Mouse (Mus musculus) A20 (cell line): ENCODE data around the gene Thada.

Experiments
- DNase-seq: peaks from one replicate; pipeline ENCODE4 v3.0.0-alpha.2; 2011; ENCODE audit warnings: low read depth, low spot score

Thada gene

DNA sequence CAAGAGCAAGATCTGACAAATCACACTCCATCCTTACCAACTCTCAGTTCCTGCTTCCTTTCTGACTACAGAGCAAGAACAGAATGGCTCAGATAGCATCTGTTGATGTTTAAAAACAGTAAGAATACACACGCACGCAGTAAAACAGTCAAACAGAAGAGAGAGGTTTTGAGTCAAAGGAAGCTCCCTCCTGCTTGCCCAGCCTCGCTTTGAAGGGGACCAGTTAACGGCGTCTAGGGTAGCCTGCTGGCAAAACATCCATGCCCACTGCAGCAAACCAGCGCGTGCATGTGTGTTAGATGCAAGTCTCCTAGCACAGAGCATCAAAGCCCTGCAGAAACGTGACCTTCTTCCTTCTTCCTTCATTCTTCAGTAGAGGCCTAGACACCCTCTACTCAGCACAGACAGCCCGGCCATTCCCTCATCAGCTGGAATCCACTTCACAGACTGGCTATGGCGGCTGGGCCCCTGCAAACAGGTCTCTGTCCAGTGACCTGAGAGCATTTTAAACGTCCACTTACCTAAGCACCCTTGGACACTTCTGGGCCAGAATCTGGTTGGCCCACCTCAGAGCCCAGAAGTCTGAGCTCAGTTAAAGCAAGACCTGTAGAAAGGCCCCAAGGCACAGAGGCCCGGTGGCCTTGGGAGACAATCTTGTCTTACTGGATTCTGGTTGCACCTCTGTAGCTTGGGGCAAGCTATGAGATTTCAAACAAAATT, 302.8 kb downstream of the Thada start:
- no peak for DNase-seq

DNA sequence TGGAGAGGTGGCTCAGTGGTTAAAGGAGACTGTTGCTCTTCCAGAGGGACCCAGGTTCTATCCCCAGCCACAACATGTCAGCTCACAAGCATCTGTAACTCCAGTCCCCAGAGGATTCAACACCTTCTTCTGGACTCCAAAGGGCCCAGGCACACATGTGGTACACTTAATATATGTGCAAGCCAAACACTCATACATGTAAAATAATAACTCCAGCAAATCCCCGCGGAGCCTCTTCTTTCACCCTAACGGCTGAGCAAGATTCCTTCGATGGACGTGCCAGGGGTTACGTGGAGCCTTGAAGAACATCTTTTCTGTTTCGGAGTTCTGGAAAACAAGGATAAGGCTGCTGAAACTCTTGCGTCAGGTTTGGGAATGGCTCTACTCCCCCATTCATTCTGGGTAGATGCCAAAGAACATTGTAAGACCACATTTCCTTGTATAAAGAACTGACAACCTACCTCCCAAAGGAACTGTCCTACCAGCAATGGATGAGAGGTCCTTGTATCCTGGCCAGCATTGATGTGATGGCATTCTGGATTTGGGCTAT, 303.7 kb downstream of the Thada start:
- no peak for DNase-seq

DNA sequence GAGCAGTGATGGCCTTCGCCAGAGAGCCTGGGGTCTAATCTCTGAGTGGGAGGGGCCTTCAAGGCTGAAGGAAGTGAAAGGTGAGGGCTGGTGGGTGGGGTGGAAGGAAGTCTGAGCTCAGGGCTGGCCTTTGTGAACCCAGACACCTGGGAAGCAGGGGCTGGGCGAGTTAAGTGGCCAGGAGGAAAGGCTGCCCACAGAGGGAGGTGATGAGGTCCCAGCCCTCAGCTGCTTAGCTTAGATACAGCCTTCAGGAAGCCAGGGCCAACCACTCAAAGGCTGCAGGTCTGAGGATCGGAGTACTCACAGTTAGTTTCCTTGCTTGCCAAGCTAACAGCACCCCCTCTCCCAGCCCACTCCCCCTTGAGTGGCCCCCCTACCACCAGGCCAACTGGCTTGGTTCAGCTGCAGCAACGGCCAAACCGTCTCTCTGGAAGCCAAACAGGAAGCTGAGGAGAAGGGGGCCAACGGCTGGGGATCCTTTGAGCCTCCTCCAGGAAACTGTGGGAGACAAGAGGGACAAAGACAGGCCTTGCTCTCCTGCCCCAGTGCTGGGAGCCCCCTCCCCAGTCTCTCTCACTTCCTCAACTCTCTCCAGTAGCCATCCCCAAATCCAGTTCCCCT, 304.7 kb downstream of the Thada start:
- DNase-seq = no peak

DNA sequence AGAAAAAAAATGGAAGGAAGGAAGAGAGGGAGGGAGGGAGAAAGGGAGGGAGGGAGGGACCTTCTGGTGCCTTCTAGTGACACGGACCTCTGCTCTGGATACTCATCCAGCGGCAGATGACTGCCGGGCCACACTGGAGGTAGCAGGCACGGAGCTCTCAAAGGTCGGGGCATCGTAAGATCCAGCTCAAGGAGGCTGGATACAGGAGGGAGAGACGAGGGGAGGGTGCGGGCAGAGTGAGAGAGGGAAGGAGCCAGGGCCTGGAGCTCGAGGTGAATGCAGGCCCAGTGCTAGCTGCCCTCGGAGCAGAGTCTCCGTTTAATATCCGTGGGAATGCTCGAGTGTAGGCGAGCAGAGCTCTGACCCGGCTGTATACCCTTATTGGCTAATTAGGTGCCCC, 307.1 kb downstream of the Thada start:
- no peak for DNase-seq

DNA sequence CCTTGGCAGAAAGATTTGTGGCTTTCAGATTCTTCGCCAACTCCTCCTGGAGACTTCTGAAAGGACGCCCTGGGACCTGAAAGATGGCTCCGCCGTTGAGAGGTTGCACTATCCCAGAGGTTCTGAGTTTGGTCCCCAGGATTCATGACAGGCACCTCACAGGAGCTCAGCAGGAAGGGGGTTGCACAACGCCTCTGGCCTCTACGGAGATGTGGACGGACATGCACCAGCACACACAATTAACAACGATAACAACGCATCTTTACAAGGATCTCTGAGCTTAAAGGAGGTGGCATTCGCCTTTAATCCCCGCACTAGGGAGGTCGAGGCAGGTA, 307.6 kb downstream of the Thada start:
- no peak for DNase-seq

DNA sequence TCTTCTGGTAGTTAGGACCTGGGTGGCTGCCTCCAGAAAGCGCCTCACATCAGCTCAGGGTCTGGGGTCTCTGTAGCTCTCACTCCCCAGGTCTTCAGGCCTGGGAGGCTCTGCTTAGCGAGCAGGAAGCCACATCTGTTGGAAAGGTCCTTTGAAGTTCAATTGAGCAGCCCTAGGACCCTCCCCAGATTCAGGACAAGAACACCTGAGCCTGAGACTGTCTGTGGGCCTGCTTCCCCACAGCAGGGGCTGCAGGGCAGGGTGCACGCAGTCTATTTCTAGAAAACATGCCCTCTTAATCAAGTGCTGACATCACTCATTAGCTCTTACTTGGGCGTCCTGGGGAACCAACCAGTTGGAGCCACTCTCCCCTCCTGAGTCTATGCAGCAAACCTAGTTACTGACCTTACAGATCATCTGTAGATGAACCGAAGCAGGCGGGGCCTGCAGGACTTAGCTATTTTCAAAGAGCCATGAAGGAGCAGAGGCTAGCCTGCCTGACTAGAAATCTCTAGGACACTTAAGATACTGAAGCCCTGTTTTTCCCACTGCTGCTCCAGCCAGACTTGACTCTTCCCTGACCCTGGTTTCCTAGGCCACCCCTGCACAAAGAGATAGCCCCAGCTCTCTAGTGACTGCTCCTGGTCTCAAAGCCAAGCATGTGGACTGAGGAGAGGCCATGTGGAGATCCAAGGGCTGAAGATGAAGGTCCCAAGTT, 308.1 kb downstream of the Thada start:
- DNase-seq = no peak

DNA sequence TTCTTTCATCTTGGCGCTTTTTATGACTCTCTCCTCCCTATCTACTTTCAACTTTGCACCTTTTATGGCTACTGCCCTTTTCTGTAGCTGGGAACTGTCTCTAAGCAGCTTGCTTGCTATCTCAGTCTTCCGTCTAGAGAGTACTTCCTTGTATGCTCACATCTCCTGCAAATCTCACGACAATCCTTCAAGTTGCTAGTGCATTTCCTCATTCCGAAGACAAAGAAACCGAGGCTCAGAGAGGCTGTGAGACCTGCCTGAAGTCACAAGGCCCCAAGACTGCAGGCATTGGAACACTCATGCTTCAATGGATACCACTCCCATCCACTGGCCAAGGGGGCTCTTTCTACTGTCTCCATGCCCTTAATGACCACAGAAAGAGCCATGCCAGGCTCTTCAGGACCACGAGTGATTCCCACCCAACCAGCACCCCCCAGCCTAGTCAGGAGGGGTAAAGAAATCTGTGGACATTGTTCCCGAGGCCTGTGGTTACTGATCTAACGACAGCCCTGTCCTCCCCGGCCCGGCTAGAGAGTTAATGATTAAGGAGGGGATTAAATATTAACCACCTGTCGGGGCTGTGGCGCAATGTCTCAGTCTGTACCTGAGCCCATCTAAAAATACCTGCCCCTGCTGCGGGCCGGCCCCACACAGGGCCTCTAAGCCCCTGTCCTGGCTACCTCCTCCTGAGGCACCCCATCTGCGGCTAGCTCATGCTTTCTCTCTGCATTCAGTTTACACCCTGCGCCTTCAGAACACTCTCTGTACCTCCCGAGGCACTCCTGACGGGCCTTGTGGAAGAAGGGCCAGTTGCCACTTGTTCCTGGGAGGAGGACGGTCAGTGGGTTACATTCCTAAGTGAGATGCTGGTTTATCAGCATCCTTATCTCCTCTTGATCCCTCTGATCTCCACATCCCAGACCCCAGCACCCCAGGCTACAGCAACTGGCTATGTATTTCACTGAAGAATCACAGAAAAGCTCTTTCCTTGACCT, 309.0 kb downstream of the Thada start:
- no peak for DNase-seq

DNA sequence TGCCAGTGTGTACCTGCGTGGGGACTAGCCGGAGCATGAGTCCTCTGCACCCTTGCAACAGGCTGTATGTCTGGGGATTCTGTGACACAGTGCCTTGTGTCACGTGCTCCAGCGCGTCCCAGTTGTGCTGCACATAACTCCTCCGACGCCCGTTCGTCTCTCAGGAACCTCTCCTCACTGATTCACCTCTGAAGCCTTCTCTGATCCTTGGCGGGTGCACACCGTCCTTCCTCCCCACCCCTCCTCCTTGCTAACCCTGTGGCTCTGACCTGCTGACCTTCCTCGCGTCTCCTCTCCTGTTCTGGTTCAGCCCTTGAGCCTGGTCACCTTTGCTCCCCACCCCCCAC, 309.8 kb downstream of the Thada start:
- no peak for DNase-seq

DNA sequence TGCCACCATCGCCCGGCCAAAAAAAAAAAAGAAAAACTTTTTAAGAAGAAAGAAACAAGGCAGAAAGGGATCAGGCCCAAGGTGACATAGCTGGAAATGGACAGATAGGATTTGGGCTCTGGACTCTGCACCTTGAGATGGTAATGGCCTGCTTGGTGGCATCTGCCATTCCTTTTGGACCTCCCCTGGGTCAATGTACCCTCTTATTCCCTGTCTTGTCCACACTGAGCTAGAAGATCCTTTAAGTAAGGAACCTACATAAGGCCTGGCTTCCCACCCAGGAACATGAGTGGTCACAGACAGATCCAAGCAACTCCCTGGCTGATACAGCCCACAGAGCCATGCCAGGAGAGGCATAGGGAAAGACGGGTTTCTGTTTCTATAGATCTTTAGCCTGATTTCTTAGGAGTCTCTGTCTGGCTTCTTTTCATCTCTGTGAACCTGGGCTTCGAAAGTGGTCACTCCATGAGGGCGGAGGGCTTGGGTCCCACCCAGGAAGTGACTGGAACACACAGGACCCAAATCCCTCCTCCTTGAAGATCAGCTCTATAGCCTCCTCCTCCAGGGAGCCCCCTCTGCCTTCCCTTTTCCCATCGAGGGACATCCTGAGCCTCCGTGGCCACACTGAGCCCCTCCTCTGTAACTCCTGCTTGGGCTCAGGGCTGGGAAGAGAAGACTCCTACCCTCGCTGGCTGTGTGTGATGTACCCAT, 310.3 kb downstream of the Thada start:
- no peak for DNase-seq

DNA sequence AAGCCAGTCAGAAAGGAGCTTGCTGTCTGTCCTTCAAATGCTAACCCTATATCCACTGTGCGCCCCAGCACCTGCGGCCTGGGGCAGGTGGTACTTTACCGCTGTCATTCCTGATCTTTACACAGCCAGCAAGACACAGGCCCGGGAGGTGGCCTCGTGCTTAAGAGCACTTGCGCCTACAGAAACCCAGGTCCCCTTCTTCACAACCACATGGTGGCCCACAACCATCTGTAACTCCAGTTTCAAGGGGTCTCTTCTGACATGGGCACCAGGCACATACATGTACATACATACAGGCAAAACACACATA, 311.0 kb downstream of the Thada start:
- no peak for DNase-seq

DNA sequence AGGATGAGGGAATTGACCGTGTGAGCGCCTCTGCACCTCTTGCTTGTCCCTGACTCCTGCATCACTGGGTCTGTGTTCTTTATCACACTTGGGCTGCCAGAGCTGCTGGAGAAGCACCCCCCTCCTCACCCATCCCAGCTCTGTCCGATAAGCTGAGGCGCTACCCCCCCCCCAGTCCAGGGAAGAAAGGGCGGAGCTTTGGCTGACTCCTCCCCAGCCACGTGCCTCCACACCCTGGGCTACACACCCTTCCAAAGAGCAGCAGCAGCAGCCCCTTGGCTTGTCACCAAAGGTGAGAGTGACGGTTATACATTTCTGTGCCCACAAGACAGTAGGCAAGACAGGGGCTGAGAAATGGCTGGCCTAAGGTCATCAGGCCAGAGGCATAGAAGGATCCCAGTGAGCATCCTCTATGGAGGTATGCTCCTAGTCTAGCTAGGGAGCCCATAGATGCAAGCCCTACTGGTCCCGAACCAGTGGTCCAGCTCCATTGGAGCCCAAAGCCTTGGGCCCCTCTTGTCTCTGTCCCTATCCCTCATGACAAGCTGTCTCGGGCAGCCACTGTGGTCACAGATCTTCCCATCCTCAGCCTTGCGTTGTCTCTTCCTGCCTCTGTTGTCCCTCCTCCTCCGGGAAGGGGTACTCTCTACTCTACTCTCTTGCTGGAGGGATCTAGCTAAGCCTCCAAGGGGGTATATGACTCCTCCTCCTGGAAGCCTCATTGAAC, 311.5 kb downstream of the Thada start:
- no peak for DNase-seq

DNA sequence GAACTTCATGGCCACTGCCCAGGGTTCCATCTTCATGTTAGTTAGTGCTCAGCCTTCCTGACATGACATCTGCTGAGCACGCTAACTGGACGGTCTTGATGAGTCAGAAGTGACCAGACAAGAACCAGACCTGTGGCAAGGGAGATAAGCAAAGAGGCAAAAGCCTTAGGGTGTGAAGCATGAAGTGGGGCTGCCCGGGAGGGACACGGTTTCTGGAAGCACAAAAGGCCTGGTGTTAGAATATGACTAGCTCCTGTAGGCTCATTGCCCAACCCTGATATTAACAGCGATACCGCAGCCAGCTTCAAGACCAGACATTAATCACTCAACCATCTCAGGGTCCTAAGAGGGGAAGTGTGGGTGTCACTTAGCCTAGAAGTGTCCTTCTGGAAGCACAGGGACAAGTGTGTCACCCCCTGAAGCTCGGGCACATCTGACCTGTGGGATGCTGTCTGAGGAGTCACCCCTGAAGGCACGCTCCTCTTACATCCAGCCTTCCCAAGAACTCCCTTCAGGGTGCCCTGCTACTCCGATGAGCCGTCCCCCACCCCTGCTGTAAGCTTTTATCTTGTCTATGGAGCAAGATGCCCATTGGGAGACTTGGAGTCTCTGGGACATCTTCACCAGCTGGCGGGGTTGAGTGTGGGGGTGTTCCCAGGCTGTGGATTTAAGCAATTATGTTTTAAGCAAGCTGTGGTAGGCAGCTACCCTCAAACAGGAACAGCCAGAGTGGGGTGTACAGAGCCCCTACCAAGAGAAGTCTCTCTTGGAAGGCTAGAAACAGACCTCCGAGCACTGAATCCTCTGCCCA, 312.8 kb downstream of the Thada start:
- no peak for DNase-seq

DNA sequence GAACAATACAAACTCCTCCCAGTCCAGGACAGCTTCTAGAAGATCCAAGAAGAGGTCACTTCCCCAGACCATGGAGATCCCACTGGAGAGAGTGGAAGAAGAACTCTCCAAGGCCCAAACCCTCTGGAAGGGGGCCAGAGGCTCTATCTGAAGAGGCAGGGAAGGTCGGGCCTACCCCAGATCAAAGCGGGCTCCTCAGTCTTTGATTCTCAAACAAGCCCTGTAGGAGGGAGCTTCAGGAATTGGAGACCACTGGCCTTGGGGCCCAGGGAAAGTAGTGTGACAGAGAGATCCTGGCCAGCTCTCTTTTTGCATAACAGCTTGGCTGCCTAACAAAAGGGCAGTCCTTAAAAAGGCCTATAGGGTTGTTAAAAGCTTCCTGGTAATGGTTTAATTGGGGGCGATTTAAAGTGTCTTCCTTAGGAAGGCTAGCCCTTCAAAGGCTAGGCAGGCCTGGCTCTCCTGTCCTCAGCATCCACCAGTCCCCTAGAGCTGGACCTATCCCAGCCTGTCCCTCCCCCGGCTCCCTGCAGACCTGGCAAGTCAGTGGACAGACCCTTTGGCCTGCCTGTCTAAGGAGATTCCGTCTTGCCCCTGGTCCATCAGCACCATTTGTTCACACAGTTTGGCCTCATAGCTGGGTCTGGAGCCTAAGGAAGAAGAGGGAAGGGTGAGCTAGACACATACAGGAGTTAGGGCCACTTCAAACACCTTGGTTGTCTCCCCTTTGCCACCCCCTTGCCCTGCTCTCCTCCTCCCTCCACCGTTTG, 313.6 kb downstream of the Thada start:
- no peak for DNase-seq

DNA sequence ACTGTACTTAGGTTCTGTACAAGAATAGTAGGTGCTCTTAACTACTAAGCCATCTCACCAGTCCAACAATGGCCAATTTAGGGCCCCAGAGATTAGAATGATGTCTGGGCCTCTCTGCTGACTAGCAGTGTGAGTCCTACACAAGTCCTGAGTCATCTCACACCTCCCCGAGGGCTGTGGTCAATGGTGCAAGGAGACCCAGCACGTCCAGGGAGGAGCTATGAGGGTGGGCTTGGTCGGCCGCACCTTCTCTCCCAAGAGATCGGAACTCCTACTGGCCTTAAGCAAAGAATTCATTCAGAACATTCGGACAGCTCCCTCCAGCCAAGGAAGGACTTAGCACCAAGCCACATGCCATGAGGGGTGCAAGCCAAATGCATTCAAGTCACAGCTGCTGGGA, 314.7 kb downstream of the Thada start:
- DNase-seq = no peak

DNA sequence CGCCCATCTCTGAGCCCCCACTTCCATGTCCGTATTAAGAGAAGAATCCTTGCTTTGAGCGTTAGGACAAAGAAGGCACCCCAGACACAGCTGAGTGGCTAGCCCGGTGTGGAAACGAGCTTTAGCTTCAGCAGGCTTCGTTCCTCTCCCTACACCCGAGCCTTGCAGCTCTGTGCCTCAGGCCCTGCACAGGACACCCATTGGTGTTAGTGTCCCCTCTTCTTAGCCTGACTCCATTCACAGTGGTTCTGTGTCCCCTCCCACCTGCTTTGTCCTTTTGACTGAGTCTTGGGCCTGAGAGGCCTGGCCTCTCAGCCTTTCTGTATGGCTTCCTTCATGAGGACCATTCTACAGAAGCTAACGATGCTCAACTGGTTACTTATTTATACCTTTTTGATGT, 315.7 kb downstream of the Thada start:
- DNase-seq = no peak

DNA sequence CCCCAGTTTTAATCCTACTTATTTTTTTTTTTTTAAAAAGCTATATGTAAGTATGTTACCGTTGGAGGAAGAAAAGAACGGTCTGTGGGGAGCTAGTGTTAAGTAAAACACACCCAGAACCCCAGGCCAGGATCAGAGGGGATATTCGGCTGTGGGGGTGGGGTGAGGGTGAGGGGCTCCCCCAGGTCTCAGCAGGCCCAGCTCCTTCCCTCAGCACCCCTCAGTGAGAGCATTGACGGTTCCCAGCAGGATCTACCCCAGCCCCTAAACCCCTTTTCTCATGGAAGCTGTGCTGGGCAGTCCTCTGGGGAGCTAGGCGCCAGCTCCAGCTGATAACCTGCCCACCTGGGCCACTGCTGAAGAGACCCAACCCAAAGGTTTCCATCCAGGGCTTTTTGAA, 316.4 kb downstream of the Thada start:
- DNase-seq = no peak

DNA sequence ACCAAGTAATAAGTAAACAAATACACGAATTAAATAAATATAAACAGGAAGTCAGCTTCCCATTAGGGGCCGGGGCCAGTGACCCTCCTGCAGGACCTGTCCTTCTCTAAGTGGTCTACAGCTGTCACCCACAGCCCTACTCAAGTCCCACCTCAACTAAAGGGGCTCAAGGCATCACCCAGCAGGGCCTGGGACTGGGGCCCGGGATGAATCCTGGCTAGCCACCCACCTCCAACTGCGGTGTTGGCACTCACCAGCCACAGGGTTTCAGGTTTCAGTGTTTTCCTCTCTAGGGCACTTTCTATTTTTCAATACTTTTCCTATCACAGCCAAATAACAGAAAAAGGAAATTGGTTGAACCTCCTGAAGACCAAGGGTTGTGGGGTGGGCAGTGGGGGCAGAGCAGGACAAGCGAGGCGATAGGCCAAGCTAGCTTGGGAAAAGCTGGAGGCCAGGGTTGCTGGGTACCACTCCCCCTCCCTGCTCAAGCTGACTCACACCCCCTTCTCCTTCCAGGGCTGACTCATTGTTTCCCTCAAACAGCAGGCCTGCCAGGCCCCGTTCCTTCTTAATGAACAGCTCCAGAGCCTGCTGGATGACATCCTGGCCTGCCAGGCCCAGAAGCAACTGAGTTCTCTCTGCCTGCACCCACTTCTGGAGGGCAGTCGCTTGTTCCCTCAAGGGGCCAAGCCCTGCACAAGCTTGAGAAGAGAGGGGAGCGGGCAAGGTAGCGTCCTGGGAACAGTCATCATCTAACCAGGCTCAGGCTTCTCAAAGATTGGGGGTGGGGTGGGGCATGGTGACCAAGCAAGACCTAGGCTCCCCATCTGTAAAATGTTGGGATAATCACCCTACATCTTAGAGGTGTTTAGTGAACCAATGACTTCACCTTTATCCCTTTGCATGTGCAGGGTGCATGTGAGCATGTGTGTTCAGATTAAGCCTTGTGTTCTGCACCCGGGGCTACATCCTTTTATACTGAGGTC, 317.2 kb downstream of the Thada start:
- no peak for DNase-seq
